Mouse (Mus musculus) brain, embryonic 14.5 days (tissue): Measurements from ENCODE around the gene Sox5. TPM values are rescaled to one million over a fixed set of nuclear protein-coding genes. Genes with fewer than 3 reads are reported as not detected.

Experiments
- DNase-seq: peaks from one replicate; pipeline ENCODE4 v3.0.0-alpha.2; 2011; ENCODE audit warnings: low read depth
- CTCF ChIP-seq: fragments of 200-500 bp; IDR thresholded peaks from 2 replicates; pipeline ENCODE4 v1.5.1; 2012; ENCODE audit warnings: inconsistent platforms, mild to moderate bottlenecking, moderate library complexity, borderline replicate concordance; ENCODE audit not compliant: insufficient read depth, insufficient read length; ENCODE audit errors: extremely low read depth
- POLR2A ChIP-seq: fragments of 200-500 bp; IDR thresholded peaks from 2 replicates; pipeline ENCODE4 v1.6.1; 2012; ENCODE audit warnings: mild to moderate bottlenecking, inconsistent platforms, borderline replicate concordance; ENCODE audit not compliant: poor library complexity, insufficient read depth, insufficient read length, severe bottlenecking; ENCODE audit errors: extremely low read depth
- polyA plus RNA-seq: library from polyadenylated mRNA; depleted of rRNA; stranded (reverse); fragments of >200 nt; gene quantifications from 2 replicates; pipeline ENCODE4 v1.2.3, GENCODE M21; 2012

Gene Sox5
- polyA plus RNA-seq, 1 experiment = 30.3 TPM

DNA sequence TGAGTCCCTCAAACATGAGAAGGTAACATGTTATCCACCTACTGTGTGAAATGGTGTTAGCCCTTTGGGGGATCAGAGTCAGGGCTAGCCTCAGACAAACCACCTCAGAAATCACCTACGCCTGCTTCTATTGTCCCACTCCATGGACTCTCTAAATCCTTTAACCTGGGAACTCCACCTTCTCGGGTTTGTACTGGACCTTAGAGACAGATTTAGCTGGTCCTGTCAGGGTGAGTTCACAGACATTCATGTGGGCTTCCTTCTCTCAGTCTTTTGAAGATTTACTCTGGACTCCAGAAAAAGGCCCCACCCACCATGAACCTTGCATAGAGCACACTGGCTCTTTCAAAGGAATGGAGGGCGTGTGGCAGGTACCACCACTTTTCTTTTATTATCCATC lies 947.8 kb downstream of the Sox5 start:
- TF ChIP-seq POLR2A (no peak), CTCF (no peak)
- no peak for DNase-seq

DNA sequence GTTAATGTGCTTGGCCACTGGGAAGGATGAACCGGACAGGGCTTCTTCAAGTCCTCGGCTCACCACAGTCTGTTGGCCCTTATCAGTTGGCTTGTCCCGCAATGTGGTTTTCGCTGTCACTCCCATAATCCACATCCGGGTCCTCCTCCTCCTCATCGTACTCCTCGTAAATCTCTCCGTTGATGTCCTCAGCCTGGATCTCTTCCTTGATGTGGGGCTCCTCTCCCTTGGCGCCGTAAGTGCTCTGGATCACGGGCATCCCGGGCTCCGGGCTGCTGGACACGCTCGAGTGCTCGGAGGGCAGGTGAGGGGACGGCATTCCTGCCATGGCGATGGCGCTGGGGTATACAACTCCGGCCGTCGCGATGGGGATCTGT lies 948.6 kb downstream of the Sox5 start:
- DNase-seq = no peak
- TF ChIP-seq POLR2A (no peak), CTCF (no peak)

DNA sequence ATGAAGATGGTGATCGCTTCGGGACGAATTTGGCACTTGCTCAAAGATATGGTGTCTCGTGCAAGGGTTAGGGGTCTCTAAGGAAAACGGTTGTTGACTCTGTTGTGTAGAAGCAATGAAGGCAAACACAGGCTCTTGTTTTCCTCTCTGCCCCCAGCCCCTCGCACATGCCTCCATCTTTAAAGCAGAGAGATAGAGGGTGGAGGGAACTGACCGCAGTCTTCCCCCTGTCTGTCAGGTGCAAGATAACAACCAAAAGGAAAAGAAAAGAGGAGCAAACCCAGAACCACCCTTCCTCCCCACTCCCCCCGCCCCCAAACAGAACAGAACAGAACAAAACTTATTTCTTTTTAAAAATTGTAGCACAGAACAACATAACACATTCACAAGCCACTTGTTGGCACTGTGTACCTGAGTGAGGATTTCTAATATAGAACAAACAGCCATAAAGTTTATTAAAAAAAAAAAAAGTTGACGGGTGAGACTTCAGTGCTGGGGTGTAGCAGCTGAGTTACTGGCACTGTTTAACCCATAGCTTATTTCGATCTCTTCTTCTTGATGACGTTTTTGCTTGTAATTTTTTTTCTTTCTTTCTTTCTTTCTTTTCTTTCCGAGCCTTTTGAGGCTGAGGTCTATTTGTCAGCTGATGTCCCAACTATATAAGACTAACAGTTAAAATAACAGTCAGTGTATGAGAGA lies 949.1 kb downstream of the Sox5 start:
- no peak for TF ChIP-seq CTCF
- no peak for TF ChIP-seq POLR2A

DNA sequence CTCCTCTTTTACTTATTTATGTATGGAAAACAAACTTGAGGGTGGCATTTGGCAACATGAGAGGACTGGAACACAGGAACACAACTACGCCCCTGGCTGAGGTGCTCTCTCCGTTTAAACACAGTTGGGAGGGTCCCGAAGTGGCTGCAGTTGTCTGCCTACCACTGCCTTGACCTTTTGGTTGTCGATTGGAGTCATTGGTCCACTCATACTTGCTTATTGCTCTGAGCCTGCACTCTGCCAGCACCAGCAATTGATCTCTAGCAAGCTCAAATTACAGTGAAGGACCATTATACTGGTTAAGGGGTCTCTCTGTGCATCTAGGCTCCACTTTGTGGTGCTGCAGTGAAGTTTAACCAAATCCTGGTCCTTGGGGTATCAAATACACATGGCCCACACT lies 950.5 kb downstream of the Sox5 start:
- no peak for TF ChIP-seq CTCF
- TF ChIP-seq POLR2A = no peak
- DNase-seq = no peak

More for the DNA sequence above, 949.1 kb downstream of the Sox5 start:
- no peak for DNase-seq

DNA sequence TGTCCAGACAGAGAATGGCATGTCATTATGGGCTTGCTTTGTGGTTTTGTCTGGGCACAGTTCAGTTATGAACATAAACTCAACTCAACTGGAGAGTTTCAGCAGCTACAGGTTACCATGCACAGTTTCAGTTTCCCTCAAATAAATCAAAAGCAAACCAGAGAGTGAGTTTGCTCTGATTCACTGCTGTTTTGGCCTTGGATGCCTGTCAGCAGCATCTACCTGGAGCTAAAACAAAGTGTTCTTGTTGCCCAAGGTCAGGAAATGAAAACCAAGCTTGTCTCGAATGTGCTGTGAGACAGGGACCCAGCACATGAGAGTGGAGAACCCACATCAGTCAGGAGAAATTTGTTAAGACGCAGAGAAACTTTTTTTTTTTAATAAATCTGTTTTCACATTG lies 951.6 kb downstream of the Sox5 start:
- no peak for DNase-seq
- TF ChIP-seq POLR2A = no peak
- no peak for TF ChIP-seq CTCF

DNA sequence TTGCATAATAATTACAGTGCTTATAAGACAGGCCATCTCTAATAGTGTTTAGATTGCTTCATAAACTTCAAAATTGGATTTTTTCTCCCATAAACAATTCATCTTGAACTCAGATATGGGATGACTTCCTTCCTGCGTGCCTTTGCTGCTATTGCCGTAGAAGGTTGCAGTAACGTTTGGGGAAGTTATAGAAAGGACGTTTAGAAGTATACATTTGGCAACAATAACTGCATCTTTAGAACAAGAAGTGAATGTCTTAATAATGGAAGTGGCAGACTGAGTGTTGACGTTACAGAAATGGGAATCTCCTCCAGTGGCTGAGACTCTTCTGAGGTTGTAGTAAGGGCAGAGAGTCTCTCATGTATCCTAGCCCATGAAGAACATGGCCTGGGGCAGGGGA lies 955.0 kb downstream of the Sox5 start:
- TF ChIP-seq POLR2A (no peak), CTCF (no peak)
- DNase-seq = no peak

DNA sequence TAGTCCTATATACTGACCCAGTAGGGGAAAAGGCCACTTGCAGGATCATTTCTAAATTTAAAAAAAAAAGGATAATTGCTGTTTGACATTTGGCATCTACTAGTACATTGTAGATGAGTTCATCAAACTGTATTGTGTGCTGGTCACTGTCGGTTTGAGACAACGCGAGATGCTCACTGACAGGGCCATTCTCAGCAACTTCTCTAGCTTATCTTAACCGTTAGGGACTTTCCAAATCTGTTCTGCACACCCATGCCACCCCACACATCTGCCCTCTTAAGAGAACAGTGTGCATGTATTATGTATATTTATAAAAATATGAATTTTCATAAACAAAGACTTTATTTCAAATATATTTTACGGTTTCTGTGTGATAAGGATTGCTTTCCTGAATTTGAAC lies 955.8 kb downstream of the Sox5 start:
- TF ChIP-seq POLR2A (no peak), CTCF (no peak)
- no peak for DNase-seq

DNA sequence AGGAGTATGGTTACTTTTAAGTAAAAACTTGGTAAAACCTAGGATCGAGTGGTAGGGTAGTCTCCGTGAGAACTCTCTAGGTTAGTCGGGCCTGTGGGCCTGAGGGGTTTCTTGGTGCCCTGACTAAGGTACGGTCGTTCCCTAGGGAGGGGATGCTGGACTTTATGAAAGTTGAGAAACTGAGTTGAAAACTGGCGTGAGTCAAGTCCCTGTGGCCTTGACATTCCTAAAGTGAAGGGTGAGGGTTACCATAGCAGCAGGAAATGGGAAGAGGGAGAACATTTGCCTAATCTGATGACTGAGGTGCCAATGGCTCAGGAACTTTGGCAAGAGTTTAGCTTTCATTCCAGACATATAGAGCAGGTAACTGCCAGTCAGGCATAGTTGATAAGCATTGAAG lies 956.7 kb downstream of the Sox5 start:
- no peak for DNase-seq
- TF ChIP-seq POLR2A (no peak), CTCF (no peak)

DNA sequence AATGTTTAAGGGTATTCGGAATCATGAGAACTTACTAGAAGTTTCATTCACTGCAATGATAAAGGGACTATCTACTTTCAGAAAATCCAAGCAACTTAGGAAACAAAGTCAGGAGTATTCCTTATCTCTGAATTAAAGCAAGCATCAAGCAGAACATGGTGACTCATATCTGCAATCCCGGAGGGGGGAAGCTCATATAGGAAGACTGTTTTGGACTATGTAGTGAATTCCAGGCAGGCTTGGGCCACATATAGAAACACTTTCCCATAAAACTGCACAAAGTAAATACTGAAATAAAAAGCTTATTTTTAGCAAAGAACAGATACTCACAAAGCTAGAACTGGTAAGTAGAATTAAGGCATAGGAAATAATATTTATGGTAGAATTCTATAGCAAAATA lies 993.3 kb downstream of the Sox5 start:
- DNase-seq = no peak
- TF ChIP-seq POLR2A = no peak
- TF ChIP-seq CTCF = no peak

DNA sequence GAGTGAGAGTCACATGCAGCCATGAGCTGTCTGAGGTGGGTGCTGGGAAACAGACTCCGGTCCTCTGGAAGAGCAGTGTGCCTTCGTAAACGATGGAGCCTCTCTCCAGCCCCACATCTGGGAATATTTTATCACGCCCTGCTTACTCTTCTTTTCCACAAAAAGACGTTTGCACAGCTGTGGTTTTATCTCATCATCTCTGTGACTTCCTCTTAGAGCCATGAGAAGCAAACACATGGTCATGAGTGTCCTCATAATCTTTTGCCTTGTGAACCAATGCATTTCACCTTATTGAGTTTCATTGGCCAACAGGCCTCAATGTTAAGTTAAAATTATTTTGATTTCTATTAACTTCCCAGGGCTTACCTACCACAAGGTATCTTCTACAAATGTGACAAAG lies 994.4 kb downstream of the Sox5 start:
- TF ChIP-seq POLR2A (no peak), CTCF (no peak)

DNA sequence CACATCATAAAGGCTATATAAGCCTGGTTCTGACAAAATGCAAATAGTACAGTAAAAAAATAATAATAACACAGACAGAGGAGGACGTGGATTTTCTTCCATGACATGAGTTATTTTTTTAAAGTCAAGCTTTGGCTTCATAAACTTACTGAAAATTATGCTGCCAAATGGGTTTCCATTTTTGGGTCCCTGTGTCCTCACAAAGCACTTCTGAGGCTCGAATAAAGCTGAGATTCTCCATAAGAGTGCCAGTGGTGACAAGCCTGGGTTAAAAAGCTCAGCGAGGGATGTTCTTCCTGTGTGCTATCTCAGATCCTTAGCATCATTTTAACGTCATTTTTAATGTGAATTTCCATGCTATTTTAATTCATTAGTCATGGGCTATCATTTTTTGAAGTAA lies 996.1 kb downstream of the Sox5 start:
- TF ChIP-seq POLR2A (no peak), CTCF (no peak)
- no peak for DNase-seq

More for the DNA sequence above, 994.4 kb downstream of the Sox5 start:
- DNase-seq = no peak
